Mouse (Mus musculus) stomach, postnatal 0 days (tissue): ENCODE data around the gene Ncam1.

Experiments
- CTCF ChIP-seq: IDR thresholded peaks from 2 replicates; pipeline ENCODE4 v1.5.1; 2016; ENCODE audit warnings: antibody characterized with exemption, low read depth, mild to moderate bottlenecking, moderate library complexity
- EP300 ChIP-seq: optimal IDR thresholded peaks from 2 replicates; pipeline ENCODE3; 2016; ENCODE audit warnings: antibody characterized with exemption

- no peak for TF ChIP-seq CTCF
- TF ChIP-seq EP300 = no peak
Measured at GRCm38 (mm10) chr9:49605791-49606190, 192.9 kb downstream of the Ncam1 start.
